Mouse (Mus musculus): ENCODE measurements around the gene Eif4g3.

DNA sequence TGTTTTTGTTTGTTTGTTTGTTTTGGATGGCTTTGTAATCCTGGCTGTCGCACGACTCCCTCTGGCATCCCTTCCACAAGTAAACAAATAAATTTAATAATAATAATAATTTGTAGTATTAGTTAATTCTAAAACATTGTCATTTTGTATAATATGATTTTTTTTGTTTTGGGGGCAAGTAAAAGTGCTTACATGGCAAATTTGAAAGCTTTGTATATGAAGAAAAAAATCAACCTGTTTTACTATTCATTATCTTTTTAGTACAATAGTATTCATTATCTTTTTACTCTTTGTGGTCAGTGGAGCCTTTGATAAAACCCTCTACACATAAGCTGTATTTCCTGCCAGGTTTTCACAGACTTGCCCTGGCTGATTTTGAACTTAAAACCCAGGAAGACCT is 29.9 kb downstream of the Eif4g3 start:
- TF ChIP-seq CTCF (conservative IDR thresholded peaks at IDR 0.05; ENCODE audit: low read length) (no peak), NANOG (IDR thresholded peaks at IDR 0.05; ENCODE audit: borderline replicate concordance, low read length) (no peak), POU5F1 (IDR thresholded peaks at IDR 0.05; ENCODE audit: borderline replicate concordance, low read length) (no peak)
